Mouse (Mus musculus): ENCODE measurements around the gene Lbx2. TPM values are rescaled to one million over a fixed set of nuclear protein-coding genes. Genes with fewer than 3 reads are reported as not detected.

The Lbx2 gene
- polyA plus RNA-seq, 1 experiment from 2014 or later = 0.89 TPM

GRCm38 (mm10) chr6:83134951-83135513, 48.9 kb downstream of the Lbx2 start, which contains the start of gene Rtkn:
Gene Rtkn, plus strand, starts transcription at chr6:83135463.
- 53% methylated on average over 7 of the region's 7 CpGs for WGBS
- H3K9ac ChIP-seq (ENCODE audit: low read length) = peak within 1 kb of the TSS; percentile 89
- H3K4me1 ChIP-seq (replicated peaks; ENCODE audit: control insufficient read depth, insufficient read depth, low read length) = peaks cover 34% of the 10 kb centered on the region

GRCm38 (mm10) chr6:83135571-83136161, 49.5 kb downstream of the Lbx2 start:
- peak overlapping the region; percentile 63 for H3K4me3 ChIP-seq (ENCODE audit: low read length)
- no peaks in the 10 kb centered on the region for H3K9me3 ChIP-seq (ENCODE audit: control insufficient read depth, low read length)
- H3K36me3 ChIP-seq (ENCODE audit: control insufficient read depth, insufficient read depth, low read length) = no peaks in the 10 kb centered on the region; the same call in 1 of the 2 replicates
- H3K4me1 ChIP-seq (replicated peaks; ENCODE audit: control insufficient read depth, insufficient read depth, low read length) = peaks cover 34% of the 10 kb centered on the region
- H3K9ac ChIP-seq (ENCODE audit: low read length) = peak overlapping the region; percentile 89
- peak overlapping the region; percentile 100 for H3K27ac ChIP-seq (ENCODE audit: low read length)
- WGBS = 7% methylated on average over 37 of the region's 37 CpGs
- H3K4me2 ChIP-seq (ENCODE audit: low read depth, low read length) = peak overlapping the region; percentile 85
- ATAC-seq (ENCODE audit: low read depth) = no peak
- H3K27me3 ChIP-seq (ENCODE audit: control insufficient read depth, insufficient read depth, low read depth, low read length) = no peaks in the 10 kb centered on the region

More at GRCm38 (mm10) chr6:83134951-83135513, 48.9 kb downstream of the Lbx2 start, which contains the start of gene Rtkn:
- Histone ChIP-seq H3K36me3 (ENCODE audit: control insufficient read depth, insufficient read depth, low read length) (no peaks in the 10 kb centered on the region; the same call in 1 of the 2 replicates), H3K9me3 (ENCODE audit: control insufficient read depth, low read length) (no peaks in the 10 kb centered on the region), H3K27ac (ENCODE audit: low read length) (peak within 1 kb of the TSS; percentile 100), H3K4me2 (ENCODE audit: low read depth, low read length) (peak within 1 kb of the TSS; percentile 85), H3K27me3 (ENCODE audit: control insufficient read depth, insufficient read depth, low read depth, low read length) (no peaks in the 10 kb centered on the region), H3K4me3 (ENCODE audit: low read length) (peak within 1 kb of the TSS; percentile 63)
- ATAC-seq (ENCODE audit: low read depth) = no peak

GRCm38 (mm10) chr6:83136291-83136880, 50.2 kb downstream of the Lbx2 start:
- WGBS = 13% methylated on average over 5 of the region's 5 CpGs
- Histone ChIP-seq H3K9ac (ENCODE audit: low read length) (peak overlapping the region; percentile 89), H3K36me3 (ENCODE audit: control insufficient read depth, insufficient read depth, low read length) (no peaks in the 10 kb centered on the region; the same call in 1 of the 2 replicates), H3K4me1 (replicated peaks; ENCODE audit: control insufficient read depth, insufficient read depth, low read length) (peaks cover 30% of the 10 kb centered on the region), H3K9me3 (ENCODE audit: control insufficient read depth, low read length) (no peaks in the 10 kb centered on the region), H3K27me3 (ENCODE audit: control insufficient read depth, insufficient read depth, low read depth, low read length) (no peaks in the 10 kb centered on the region), H3K4me3 (ENCODE audit: low read length) (peak overlapping the region; percentile 63), H3K27ac (ENCODE audit: low read length) (peak overlapping the region; percentile 100), H3K4me2 (ENCODE audit: low read depth, low read length) (peak overlapping the region; percentile 85)
- no peak for ATAC-seq (ENCODE audit: low read depth)

- ATAC-seq (ENCODE audit: low read depth) = peak; percentile 88
- Histone ChIP-seq H3K4me2 (ENCODE audit: low read depth, low read length) (peak overlapping the region; percentile 85), H3K36me3 (ENCODE audit: control insufficient read depth, insufficient read depth, low read length) (no peaks in the 10 kb centered on the region; the same call in 1 of the 2 replicates), H3K27me3 (ENCODE audit: control insufficient read depth, insufficient read depth, low read depth, low read length) (no peaks in the 10 kb centered on the region), H3K27ac (ENCODE audit: low read length) (peak overlapping the region; percentile 100), H3K4me3 (ENCODE audit: low read length) (peak overlapping the region; percentile 63), H3K4me1 (replicated peaks; ENCODE audit: control insufficient read depth, insufficient read depth, low read length) (peaks cover 33% of the 10 kb centered on the region), H3K9me3 (ENCODE audit: control insufficient read depth, low read length) (no peaks in the 10 kb centered on the region), H3K9ac (ENCODE audit: low read length) (peak overlapping the region; percentile 89)
- under 1% methylated on average over 26 of the region's 26 CpGs for WGBS
These were observed 50.9 kb downstream of the Lbx2 start for GRCm38 (mm10) chr6:83136881-83137575.

GRCm38 (mm10) chr6:83137576-83137950, 51.4 kb downstream of the Lbx2 start:
- H3K4me1 ChIP-seq (replicated peaks; ENCODE audit: control insufficient read depth, insufficient read depth, low read length) = peaks cover 39% of the 10 kb centered on the region
- peak overlapping the region; percentile 89 for H3K9ac ChIP-seq (ENCODE audit: low read length)
- peak overlapping the region; percentile 100 for H3K27ac ChIP-seq (ENCODE audit: low read length)
- H3K4me2 ChIP-seq (ENCODE audit: low read depth, low read length) = peak overlapping the region; percentile 85
- H3K36me3 ChIP-seq (ENCODE audit: control insufficient read depth, insufficient read depth, low read length) = no peaks in the 10 kb centered on the region; the same call in 1 of the 2 replicates
- WGBS = under 1% methylated on average over 12 of the region's 12 CpGs
- H3K27me3 ChIP-seq (ENCODE audit: control insufficient read depth, insufficient read depth, low read depth, low read length) = no peaks in the 10 kb centered on the region
- H3K4me3 ChIP-seq (ENCODE audit: low read length) = peak overlapping the region; percentile 63
- H3K9me3 ChIP-seq (ENCODE audit: control insufficient read depth, low read length) = no peaks in the 10 kb centered on the region
- peak; percentile 89 for ATAC-seq (ENCODE audit: low read depth)

MicroRNAs encoded within 50 kb of the gene (microRNA counts, 519-probe panel; counts per million panel counts)
- microRNA mmu-miR-3470a+mmu-miR-3470b = 368 counts per million, percentile 2 among the panel's probes with 10 or more counts

Small RNA genes within 50 kb of the gene (microRNA-seq; reads per million reads assigned to microRNA genes)
- not detected for gene Mir3470a
- not detected for gene Mir7040

Other genes starting within 250 kb of the Lbx2 start
- 14.2 and 14.5 TPM in 2 replicates for gene Sema4f, start 146.6 kb upstream of the Lbx2 start, polyA plus RNA-seq (2015; fragmentation: Nextera tagmentation; extraction: Ambion mirVana)
- 2.2 and 2.4 TPM in 2 replicates for gene M1ap, start 139.5 kb upstream of the Lbx2 start, polyA plus RNA-seq (2015; fragmentation: Nextera tagmentation; extraction: Ambion mirVana)
- 16.7 and 17.6 TPM in 2 replicates for gene Dok1, start 52.9 kb upstream of the Lbx2 start, polyA plus RNA-seq (2015; fragmentation: Nextera tagmentation; extraction: Ambion mirVana)
- 25.5 and 26.0 TPM in 2 replicates for gene Loxl3, start 52.2 kb upstream of the Lbx2 start, polyA plus RNA-seq (2015; fragmentation: Nextera tagmentation; extraction: Ambion mirVana)
- 195 and 211 TPM in 2 replicates for gene Aup1, start 31.8 kb upstream of the Lbx2 start, polyA plus RNA-seq (2015; fragmentation: Nextera tagmentation; extraction: Ambion mirVana)
- gene Htra2, start 31.1 kb upstream of the Lbx2 start, polyA plus RNA-seq (2015; fragmentation: Nextera tagmentation; extraction: Ambion mirVana) = 61.8 and 64.9 TPM in 2 replicates
- gene Dqx1, start 28.5 kb upstream of the Lbx2 start, polyA plus RNA-seq (2015; fragmentation: Nextera tagmentation; extraction: Ambion mirVana) = 1.9 and 2.0 TPM in 2 replicates
- 0.52 and 0.79 TPM in 2 replicates for gene Tlx2, start 16.1 kb upstream of the Lbx2 start, polyA plus RNA-seq (2015; fragmentation: Nextera tagmentation; extraction: Ambion mirVana)
- 31.7 and 32.5 TPM in 2 replicates for gene Pcgf1, start 8.5 kb upstream of the Lbx2 start, polyA plus RNA-seq (2015; fragmentation: Nextera tagmentation; extraction: Ambion mirVana)
- gene Ccdc142, start 15.2 kb downstream of the Lbx2 start, polyA plus RNA-seq (2015; fragmentation: Nextera tagmentation; extraction: Ambion mirVana) = 1.1 and 3.7 TPM in 2 replicates
- 2.2 and 2.9 TPM in 2 replicates for gene Gm42688, start 15.2 kb downstream of the Lbx2 start, polyA plus RNA-seq (2015; fragmentation: Nextera tagmentation; extraction: Ambion mirVana)
- 137 and 138 TPM in 2 replicates for gene Mrpl53, start 22.7 kb downstream of the Lbx2 start, polyA plus RNA-seq (2015; fragmentation: Nextera tagmentation; extraction: Ambion mirVana)
- 9.0 and 13.7 TPM in 2 replicates for gene Mogs, start 29.1 kb downstream of the Lbx2 start, polyA plus RNA-seq (2015; fragmentation: Nextera tagmentation; extraction: Ambion mirVana)
- 109 and 111 TPM in 2 replicates for gene Wbp1, start 35.2 kb downstream of the Lbx2 start, polyA plus RNA-seq (2015; fragmentation: Nextera tagmentation; extraction: Ambion mirVana)
- 13.7 and 14.5 TPM in 2 replicates for gene Ino80b, start 39.1 kb downstream of the Lbx2 start, polyA plus RNA-seq (2015; fragmentation: Nextera tagmentation; extraction: Ambion mirVana)
- gene Rtkn, start 49.1 kb downstream of the Lbx2 start, polyA plus RNA-seq (2015; fragmentation: Nextera tagmentation; extraction: Ambion mirVana) = 44.4 and 47.5 TPM in 2 replicates
- gene Wdr54, start 70.0 kb downstream of the Lbx2 start, polyA plus RNA-seq (2015; fragmentation: Nextera tagmentation; extraction: Ambion mirVana) = 7.2 and 7.6 TPM in 2 replicates
- gene 1700003E16Rik, start 70.0 kb downstream of the Lbx2 start, polyA plus RNA-seq (2015; fragmentation: Nextera tagmentation; extraction: Ambion mirVana) = 11.9 and 15.3 TPM in 2 replicates
- gene Dctn1, start 79.6 kb downstream of the Lbx2 start, polyA plus RNA-seq (2015; fragmentation: Nextera tagmentation; extraction: Ambion mirVana) = 94.5 and 95.6 TPM in 2 replicates
- gene Slc4a5, start 133.5 kb downstream of the Lbx2 start, polyA plus RNA-seq (2015; fragmentation: Nextera tagmentation; extraction: Ambion mirVana) = 2.1 and 3.1 TPM in 2 replicates
- gene Mthfd2, start 239.5 kb downstream of the Lbx2 start, polyA plus RNA-seq (2015; fragmentation: Nextera tagmentation; extraction: Ambion mirVana) = 26.0 and 27.4 TPM in 2 replicates
- gene Mob1a, start 239.6 kb downstream of the Lbx2 start, polyA plus RNA-seq (2015; fragmentation: Nextera tagmentation; extraction: Ambion mirVana) = 72.6 and 72.7 TPM in 2 replicates